Mouse (Mus musculus) C2C12 (cell line): ENCODE measurements around the gene Styxl1.

Source experiments
- CTCF ChIP-seq: IDR thresholded peaks from one replicate; pipeline ENCODE4 v1.5.1; 2011; ENCODE audit not compliant: control insufficient read depth, insufficient read depth, insufficient read length
- MAX ChIP-seq: IDR thresholded peaks from one replicate; pipeline ENCODE4 v1.6.1; 2011; ENCODE audit warnings: mild to moderate bottlenecking, control low read depth
- MYOD1 ChIP-seq: IDR thresholded peaks from one replicate; pipeline ENCODE4 v1.6.1; 2011; ENCODE audit warnings: low read depth; ENCODE audit not compliant: control insufficient read depth, insufficient read length

GRCm38 (mm10) chr5:135736544-135736943, 41.6 kb downstream of the Styxl1 start:
- TF ChIP-seq CTCF (no peak), MYOD1 (no peak), MAX (no peak)
